8 mouse cellular contexts compared by ENCODE assay signal in the genomic region with DNA sequence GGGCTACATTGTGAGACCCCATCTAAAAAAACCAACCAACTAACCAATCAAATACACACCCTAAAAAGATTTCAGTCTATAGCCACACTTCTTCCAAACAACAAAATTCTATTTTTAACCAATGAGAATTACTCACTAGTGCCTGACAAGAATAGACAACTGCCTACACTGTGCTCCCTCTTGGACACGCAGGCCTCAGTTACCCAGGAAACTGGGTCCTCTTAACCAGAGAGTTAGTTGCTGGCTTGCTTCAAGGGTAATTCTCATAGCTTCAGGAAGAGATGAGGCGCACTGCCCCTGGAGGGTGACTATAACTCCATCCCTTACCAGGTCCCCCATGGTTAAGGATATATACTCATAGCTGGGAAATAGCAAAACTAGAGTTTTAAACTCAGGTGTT.
"Had no signal": no experiment of that assay in that cellular context is flagged by ENCODE, and none has a peak within 500 bp of the region (broad histone marks: within the 10 kb centered on the region; RNA-seq: fewer than 3 reads in every experiment).

No protein-coding gene starts in this region.

- DNase-seq: kidney, adult 18-20 months; kidney, postnatal 10 days; kidney, postnatal 4 days; lung, adult 2 months; lung, postnatal 36 days; right cerebral cortex, postnatal 14 days; spleen, adult 18-20 months; thymus, postnatal 4 days had no signal
